Mouse (Mus musculus) left cerebral cortex, adult 8-10 months (tissue): ENCODE results near the gene Hmcn2. TPM values are rescaled to one million over a fixed set of nuclear protein-coding genes. Genes with fewer than 3 reads are reported as not detected.

Source experiments
- DNase-seq, 2 experiments: peaks; one replicate each; pipeline ENCODE4 v3.0.0; 2022; ENCODE audit warnings: low spot score in 2 of 2
- total RNA-seq, 4 experiments: library from RNA; stranded (reverse); gene quantifications; 2 replicates each; pipeline ENCODE4 v1.2.4; 2022

Hmcn2 gene
- total RNA-seq, 4 experiments from 2014 or later: 0.28 to 1.1 (median 0.42) TPM

DNA sequence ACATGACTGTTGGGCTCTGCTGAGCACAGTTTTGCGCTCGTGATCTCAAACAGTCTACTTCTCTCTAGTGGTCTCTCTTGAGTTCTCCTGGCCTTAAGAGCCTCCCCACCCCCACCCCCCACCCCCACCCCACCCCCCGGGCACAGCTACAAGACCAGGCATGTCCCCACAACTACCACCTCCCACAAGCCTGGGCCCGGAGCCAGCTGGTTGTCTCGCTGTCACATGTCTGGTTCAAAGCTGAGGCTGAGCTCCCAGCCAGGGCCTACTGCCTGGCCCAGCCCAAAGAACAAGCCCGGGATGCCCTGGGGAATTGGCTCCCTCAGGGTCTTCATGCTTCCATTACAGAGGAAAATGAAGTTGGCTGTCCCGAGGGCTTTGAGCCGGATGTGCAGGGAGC lies 140.1 kb downstream of the Hmcn2 start:
- no peak for DNase-seq

- no peak for DNase-seq
Measured at GRCm38 (mm10) chr2:31455418-31455817, 141.2 kb downstream of the Hmcn2 start.

- DNase-seq: no peak
Measured at GRCm38 (mm10) chr2:31458460-31458859, 144.2 kb downstream of the Hmcn2 start.

DNA sequence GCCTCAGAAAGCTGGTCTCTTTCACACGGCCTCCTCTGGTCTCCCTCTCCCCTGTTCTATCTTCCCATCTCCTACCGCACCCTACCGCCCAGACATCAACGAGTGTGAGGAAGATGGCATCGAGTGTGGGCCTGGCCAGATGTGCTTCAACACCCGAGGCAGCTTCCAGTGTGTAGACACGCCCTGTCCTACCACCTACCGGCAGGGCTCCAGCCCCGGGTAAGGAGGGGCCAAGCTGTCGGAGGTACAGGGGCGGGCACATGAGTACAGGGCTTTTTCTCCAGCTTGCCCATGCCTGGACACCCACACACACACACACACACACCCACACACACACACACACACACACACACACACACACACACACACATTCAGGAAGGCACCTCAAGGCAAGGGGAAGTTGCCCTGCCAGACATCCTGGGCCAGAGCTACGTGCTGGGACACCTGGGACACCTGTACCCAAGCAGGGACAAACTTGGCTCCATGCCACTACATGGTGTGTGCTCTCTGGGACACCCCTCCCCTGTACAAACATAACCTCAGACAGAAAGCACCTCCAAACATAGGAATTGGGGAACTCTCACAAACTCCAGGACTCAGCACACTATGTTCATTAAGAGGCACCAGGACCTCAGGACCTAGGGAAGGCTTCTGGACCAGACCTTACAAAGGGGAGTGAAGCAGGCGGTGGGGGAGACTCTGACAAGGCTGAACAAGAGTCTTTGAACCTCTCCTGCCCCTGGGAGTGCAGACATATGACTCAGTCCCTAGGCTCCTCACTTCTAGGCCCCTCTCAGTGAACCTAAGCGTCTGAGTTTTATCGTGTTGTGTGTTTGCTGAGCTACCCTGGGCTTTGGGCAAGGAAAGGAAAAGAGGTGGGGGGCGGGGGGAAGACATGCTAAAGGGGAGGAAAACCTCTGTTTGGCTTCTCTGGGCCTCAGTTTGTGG lies 145.0 kb downstream of the Hmcn2 start:
- no peak for DNase-seq

GRCm38 (mm10) chr2:31460025-31460571 lies 145.9 kb downstream of the Hmcn2 start:
- DNase-seq: no peak

DNA sequence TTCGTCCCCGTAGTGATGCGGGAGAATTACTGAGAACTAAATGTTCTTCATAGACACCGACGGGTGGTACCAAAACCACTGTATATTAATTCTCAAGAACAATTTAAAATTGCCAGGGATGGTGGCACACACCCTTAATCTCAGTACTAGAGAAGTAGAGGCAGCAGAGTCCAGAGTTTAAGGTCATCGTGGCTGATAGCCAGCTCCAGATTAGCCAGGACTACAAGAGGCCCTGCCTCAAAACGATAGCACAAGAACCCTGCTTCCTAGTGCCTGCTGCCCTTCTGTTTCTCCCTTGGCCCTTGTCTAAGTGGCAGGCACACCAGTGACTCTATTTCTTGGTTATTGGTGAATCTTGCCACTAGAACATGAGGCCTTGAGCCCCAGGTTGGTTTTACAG lies 146.7 kb downstream of the Hmcn2 start:
- no peak for DNase-seq

DNA sequence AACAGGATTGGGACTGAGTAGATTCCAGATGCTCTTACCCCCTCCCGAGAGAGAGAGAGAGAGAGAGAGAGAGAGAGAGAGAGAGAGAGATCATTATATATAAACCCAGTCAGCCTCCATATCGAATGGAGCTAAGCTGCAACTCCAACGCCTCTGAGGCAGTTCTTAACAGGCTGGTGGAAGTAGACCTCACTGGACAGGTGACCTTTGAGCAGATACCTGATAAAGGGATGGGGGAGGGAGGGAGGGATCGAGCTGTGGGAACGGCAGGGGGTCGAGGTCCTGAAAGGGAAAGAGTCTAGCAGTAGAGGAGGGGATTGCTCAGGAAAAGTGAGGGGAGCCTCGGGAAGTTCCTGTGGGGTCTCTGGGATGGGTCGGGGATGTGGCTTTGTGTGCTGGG lies 147.8 kb downstream of the Hmcn2 start:
- no peak for DNase-seq

DNA sequence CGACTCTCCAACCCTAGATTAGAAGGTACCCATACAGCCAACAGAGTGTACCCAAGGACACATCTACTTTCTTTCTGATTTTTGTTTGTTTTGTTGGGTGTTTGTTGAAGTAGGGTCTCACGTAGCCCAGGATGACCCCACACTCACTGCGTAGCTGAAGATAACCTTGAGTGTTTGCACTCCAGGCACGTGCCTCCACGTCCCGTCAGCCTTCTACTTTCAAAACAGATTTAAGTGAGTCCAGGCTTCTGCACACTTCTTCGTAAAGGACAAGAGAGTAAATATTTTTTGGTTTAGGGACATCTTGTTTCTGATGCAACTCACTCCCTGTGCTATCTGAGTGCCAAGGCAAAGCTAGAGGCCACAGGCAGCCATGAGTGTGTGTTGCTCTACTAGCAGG lies 149.0 kb downstream of the Hmcn2 start:
- DNase-seq: no peak

DNA sequence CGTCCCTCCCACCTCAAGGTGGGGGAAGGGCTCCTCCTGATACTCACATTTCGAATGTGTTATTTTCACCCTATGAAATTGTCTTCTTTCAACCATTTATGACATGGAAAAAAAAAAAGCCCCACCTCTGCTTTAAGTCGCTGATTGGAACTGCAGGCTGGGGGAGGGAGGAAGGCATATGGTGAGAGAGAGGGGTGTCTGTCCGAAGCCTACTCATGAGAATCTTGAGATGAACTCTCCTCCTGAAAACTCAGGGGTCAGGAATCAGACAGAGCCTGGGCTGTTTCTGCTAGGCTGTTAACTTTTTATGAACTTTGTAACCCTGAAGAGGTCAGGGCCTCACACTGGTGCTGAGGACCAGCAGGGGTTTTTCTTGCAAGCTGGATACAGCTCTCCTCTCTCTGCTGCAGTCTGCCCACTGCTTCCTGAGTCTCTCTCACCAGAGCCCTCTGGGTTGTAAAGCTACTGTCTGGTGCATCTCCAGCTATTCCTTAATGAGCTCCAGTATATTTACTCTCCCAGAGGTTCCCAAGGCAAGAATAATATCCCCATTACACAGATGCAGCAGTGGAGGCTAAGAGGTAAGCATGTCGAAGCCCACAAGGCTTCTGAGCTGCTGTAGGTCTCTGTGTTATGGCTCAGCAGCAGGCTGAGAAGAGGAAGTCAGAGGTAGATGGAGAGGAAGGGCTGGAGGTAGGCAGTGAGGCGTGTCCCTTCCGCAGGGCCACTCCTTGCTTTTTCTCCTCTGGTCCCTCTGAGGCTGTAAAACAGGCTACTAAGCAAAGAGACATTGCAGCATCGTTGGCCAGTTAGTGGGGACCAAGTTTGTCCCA lies 149.7 kb downstream of the Hmcn2 start:
- no peak for DNase-seq

DNA sequence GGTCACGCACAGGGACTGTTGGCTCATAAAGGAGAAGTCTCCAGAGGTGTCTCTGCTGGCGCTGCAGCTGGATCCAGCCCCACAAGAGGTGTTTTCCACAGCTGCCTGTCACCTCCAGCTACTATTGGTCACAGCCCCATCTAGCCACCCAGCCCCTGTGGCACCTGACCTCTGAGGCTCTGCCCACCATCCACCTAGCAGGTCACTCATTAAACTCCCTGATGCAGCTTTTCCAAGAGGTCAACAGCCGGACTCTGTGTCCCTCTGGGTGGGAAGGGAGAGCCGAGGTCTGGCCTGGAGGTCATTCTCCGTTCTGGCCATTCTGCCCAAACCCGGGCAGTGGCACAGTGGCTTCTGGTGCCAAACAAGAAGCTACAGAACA lies 150.3 kb downstream of the Hmcn2 start:
- DNase-seq: no peak

DNA sequence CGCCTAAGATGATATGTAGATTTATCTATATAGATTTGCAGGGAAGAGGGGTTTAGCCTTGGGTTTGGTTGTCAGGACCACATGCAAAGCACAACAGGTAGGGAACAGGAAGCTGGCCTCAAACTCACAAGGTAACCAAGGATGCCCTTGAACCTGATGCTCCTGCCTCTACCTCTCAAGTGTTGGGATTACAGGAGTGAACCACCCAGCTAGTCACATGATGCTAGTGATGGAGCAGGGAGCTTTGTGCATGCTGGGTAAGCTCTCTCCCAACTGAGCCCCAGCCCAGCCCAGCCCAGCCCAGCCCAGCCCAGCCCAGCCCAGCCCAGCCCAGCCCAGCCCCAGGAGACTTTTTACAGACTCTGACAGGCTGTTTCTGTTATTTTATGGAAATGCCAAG lies 153.2 kb downstream of the Hmcn2 start:
- DNase-seq: no peak

GRCm38 (mm10) chr2:31468857-31469256 lies 154.6 kb downstream of the Hmcn2 start:
- DNase-seq: no peak

GRCm38 (mm10) chr2:31469480-31469879 lies 155.3 kb downstream of the Hmcn2 start:
- no peak for DNase-seq

GRCm38 (mm10) chr2:31469931-31470682 lies 155.9 kb downstream of the Hmcn2 start, which contains the start of gene Ass1:
Gene Ass1 (plus strand): TSS chr2:31470207.
- peak; percentile 52 to 74 for DNase-seq

- DNase-seq: no peak
Measured at GRCm38 (mm10) chr2:31470683-31471385, 156.6 kb downstream of the Hmcn2 start.

GRCm38 (mm10) chr2:31471611-31472010 lies 157.4 kb downstream of the Hmcn2 start:
- no peak for DNase-seq

GRCm38 (mm10) chr2:31472406-31473065 lies 158.3 kb downstream of the Hmcn2 start:
- no peak for DNase-seq

GRCm38 (mm10) chr2:31473941-31474340 lies 159.7 kb downstream of the Hmcn2 start:
- no peak for DNase-seq

- DNase-seq: no peak
Measured at GRCm38 (mm10) chr2:31474686-31475085, 160.5 kb downstream of the Hmcn2 start.
